Mouse (Mus musculus) liver, embryonic 12.5 days (tissue): ENCODE measurements at regions not wholly inside any gene's neighbourhood (a gene's known extent, or its start where the extent isn't known, plus 50 kb on each side); places are given as distances from the start of the nearest gene placed in this dataset.

Source experiments
- ATAC-seq: fragments of 200-750 bp; cut with Nextera tagmentation; 2 replicates; pipeline ENCODE4 v1.8.0; 2017; ENCODE audit warnings: moderate number of reproducible peaks, mild to moderate bottlenecking, moderate library complexity
- H3K27ac ChIP-seq: fragments of 300-500 bp; sonication (generic); 2 replicates; pipeline ENCODE4 v1.5.1; 2016; ENCODE audit warnings: mild to moderate bottlenecking
- H3K27me3 ChIP-seq: fragments of 300-500 bp; sonication (generic); replicated peaks from 2 replicates; pipeline ENCODE4 v1.6.1; 2016; ENCODE audit warnings: mild to moderate bottlenecking, moderate library complexity
- H3K36me3 ChIP-seq: fragments of 300-500 bp; sonication (generic); 2 replicates; pipeline ENCODE4 v1.6.1; 2016; ENCODE audit warnings: mild to moderate bottlenecking, moderate library complexity
- H3K4me1 ChIP-seq: fragments of 300-500 bp; sonication (generic); 2 replicates; pipeline ENCODE4 v1.6.1; 2016
- H3K4me2 ChIP-seq: fragments of 300-500 bp; sonication (generic); 2 replicates; pipeline ENCODE4 v1.6.1; 2016; ENCODE audit warnings: mild to moderate bottlenecking, moderate library complexity
- H3K4me3 ChIP-seq: fragments of 300-500 bp; sonication (generic); 2 replicates; pipeline ENCODE4 v1.5.1; 2016; ENCODE audit warnings: mild to moderate bottlenecking, moderate library complexity
- H3K9ac ChIP-seq: fragments of 300-500 bp; sonication (generic); 2 replicates; pipeline ENCODE4 v1.6.1; 2016; ENCODE audit warnings: mild to moderate bottlenecking, moderate library complexity
- H3K9me3 ChIP-seq: fragments of 300-500 bp; sonication (generic); replicated peaks from 2 replicates; pipeline ENCODE4 v1.6.1; 2016; ENCODE audit warnings: mild to moderate bottlenecking, moderate library complexity
- WGBS: fragments of 180-500 bp; shearing (Covaris S2); methylation state at CpG from one replicate; pipeline ENCODE4 v1.1.7; 2016; ENCODE audit not compliant: insufficient replicate concordance; 5-methylcytosine and 5-hydroxymethylcytosine counted together

GRCm38 (mm10) chr11:112988900-112989299, 206.9 kb downstream of the Sox9 start:
- no peak for ATAC-seq
- H3K36me3 ChIP-seq = no peaks in the 10 kb centered on the region
- no peak overlapping the region for H3K9ac ChIP-seq
- H3K4me1 ChIP-seq = no peaks in the 10 kb centered on the region; the same call in 1 of the 2 replicates
- H3K27me3 ChIP-seq = no peaks in the 10 kb centered on the region; the same call in 1 of the 2 replicates
- no peaks in the 10 kb centered on the region for H3K9me3 ChIP-seq
- 63% methylated on average over 1 of the region's 1 CpGs for WGBS
- H3K27ac ChIP-seq = no peak overlapping the region
- no peak overlapping the region for H3K4me2 ChIP-seq
- H3K4me3 ChIP-seq = no peak overlapping the region

- Histone ChIP-seq H3K4me3 (no peak overlapping the region), H3K4me1 (no peaks in the 10 kb centered on the region), H3K27ac (no peak overlapping the region), H3K9ac (no peak overlapping the region), H3K9me3 (no peaks in the 10 kb centered on the region), H3K36me3 (no peaks in the 10 kb centered on the region), H3K4me2 (no peak overlapping the region), H3K27me3 (no peaks in the 10 kb centered on the region; the same call in 1 of the 2 replicates)
- 61% methylated on average over 13 of the region's 13 CpGs for WGBS
- ATAC-seq = no peak; the same call in 1 of the 2 replicates
Measured at GRCm38 (mm10) chr11:112989981-112990512, 208.0 kb downstream of the Sox9 start.

- H3K4me2 ChIP-seq = no peak overlapping the region
- H3K4me1 ChIP-seq = no peaks in the 10 kb centered on the region
- H3K36me3 ChIP-seq = no peaks in the 10 kb centered on the region
- no peak for ATAC-seq
- H3K4me3 ChIP-seq = no peak overlapping the region
- no peaks in the 10 kb centered on the region; the same call in 1 of the 2 replicates for H3K27me3 ChIP-seq
- no peaks in the 10 kb centered on the region for H3K9me3 ChIP-seq
- H3K9ac ChIP-seq = no peak overlapping the region
- H3K27ac ChIP-seq = no peak overlapping the region
- 79% methylated on average over 11 of the region's 11 CpGs for WGBS
Measured at GRCm38 (mm10) chr11:112990751-112991150, 208.7 kb downstream of the Sox9 start.

- ATAC-seq = no peak
- H3K4me3 ChIP-seq = no peak overlapping the region
- H3K4me2 ChIP-seq = no peak overlapping the region
- H3K9ac ChIP-seq = no peak overlapping the region
- no peaks in the 10 kb centered on the region for H3K9me3 ChIP-seq
- H3K27me3 ChIP-seq = no peaks in the 10 kb centered on the region
- H3K36me3 ChIP-seq = no peaks in the 10 kb centered on the region
- no peak overlapping the region for H3K27ac ChIP-seq
- WGBS = 28% methylated on average over 13 of the region's 13 CpGs
- no peaks in the 10 kb centered on the region for H3K4me1 ChIP-seq
Measured at GRCm38 (mm10) chr11:112991862-112992261, 209.8 kb downstream of the Sox9 start.

GRCm38 (mm10) chr11:112998777-112999583, 217.0 kb downstream of the Sox9 start:
- no peak for ATAC-seq
- no peak overlapping the region for H3K27ac ChIP-seq
- WGBS = 44% methylated on average over 5 of the region's 5 CpGs

GRCm38 (mm10) chr11:113001071-113001470, 219.0 kb downstream of the Sox9 start:
- WGBS = 74% methylated on average over 6 of the region's 6 CpGs
- Histone ChIP-seq H3K9me3 (no peaks in the 10 kb centered on the region), H3K4me3 (no peak overlapping the region), H3K27me3 (0 out of 2 replicates have a peak, but pooled peaks cover 8% of the 10 kb centered on the region), H3K4me2 (no peak overlapping the region), H3K4me1 (no peaks in the 10 kb centered on the region), H3K9ac (no peak overlapping the region), H3K36me3 (no peaks in the 10 kb centered on the region), H3K27ac (no peak overlapping the region)
- ATAC-seq = no peak

More at GRCm38 (mm10) chr11:112998777-112999583, 217.0 kb downstream of the Sox9 start:
- no peaks in the 10 kb centered on the region for H3K9me3 ChIP-seq
- H3K36me3 ChIP-seq = no peaks in the 10 kb centered on the region
- no peak overlapping the region for H3K4me3 ChIP-seq
- no peak overlapping the region for H3K9ac ChIP-seq
- 0 out of 2 replicates have a peak, but pooled peaks cover 8% of the 10 kb centered on the region for H3K27me3 ChIP-seq
- no peak overlapping the region for H3K4me2 ChIP-seq
- H3K4me1 ChIP-seq = no peaks in the 10 kb centered on the region

- Histone ChIP-seq H3K27ac (no peak overlapping the region), H3K4me1 (no peaks in the 10 kb centered on the region), H3K27me3 (no peaks in the 10 kb centered on the region), H3K4me3 (no peak overlapping the region), H3K36me3 (no peaks in the 10 kb centered on the region), H3K4me2 (no peak overlapping the region), H3K9me3 (no peaks in the 10 kb centered on the region), H3K9ac (no peak overlapping the region)
- no peak for ATAC-seq
- 67% methylated on average over 9 of the region's 9 CpGs for WGBS
Measured at GRCm38 (mm10) chr11:113005895-113006294, 223.9 kb downstream of the Sox9 start.

- Histone ChIP-seq H3K4me1 (no peaks in the 10 kb centered on the region), H3K4me3 (no peak overlapping the region), H3K4me2 (no peak overlapping the region), H3K9ac (no peak overlapping the region), H3K27ac (no peak overlapping the region), H3K36me3 (no peaks in the 10 kb centered on the region), H3K27me3 (peaks cover 5% of the 10 kb centered on the region; the same call in 1 of the 2 replicates), H3K9me3 (no peaks in the 10 kb centered on the region)
- 41% methylated on average over 4 of the region's 4 CpGs for WGBS
- no peak for ATAC-seq
Measured at GRCm38 (mm10) chr11:113008521-113008920, 226.5 kb downstream of the Sox9 start.

- Histone ChIP-seq H3K36me3 (no peaks in the 10 kb centered on the region), H3K9me3 (no peaks in the 10 kb centered on the region), H3K9ac (no peak overlapping the region), H3K4me2 (no peak overlapping the region), H3K4me1 (no peaks in the 10 kb centered on the region), H3K27me3 (peaks cover 5% of the 10 kb centered on the region; the same call in 1 of the 2 replicates), H3K4me3 (no peak overlapping the region), H3K27ac (no peak overlapping the region)
- 68% methylated on average over 6 of the region's 6 CpGs for WGBS
- ATAC-seq = no peak
Measured at GRCm38 (mm10) chr11:113009376-113009775, 227.4 kb downstream of the Sox9 start.

- H3K9me3 ChIP-seq = no peaks in the 10 kb centered on the region
- peaks cover 1% of the 10 kb centered on the region; the same call in 1 of the 2 replicates for H3K4me1 ChIP-seq
- no peak for ATAC-seq
- 64% methylated on average over 5 of the region's 5 CpGs for WGBS
- H3K27me3 ChIP-seq = peaks cover 5% of the 10 kb centered on the region; the same call in 1 of the 2 replicates
- H3K27ac ChIP-seq = no peak overlapping the region
- H3K4me2 ChIP-seq = no peak overlapping the region
- H3K36me3 ChIP-seq = no peaks in the 10 kb centered on the region
- H3K9ac ChIP-seq = no peak overlapping the region
- H3K4me3 ChIP-seq = no peak overlapping the region
Measured at GRCm38 (mm10) chr11:113010906-113011305, 228.9 kb downstream of the Sox9 start.

- Histone ChIP-seq H3K27me3 (peaks cover 5% of the 10 kb centered on the region; the same call in 1 of the 2 replicates), H3K4me3 (no peak overlapping the region), H3K36me3 (no peaks in the 10 kb centered on the region), H3K27ac (no peak overlapping the region), H3K9ac (no peak overlapping the region), H3K9me3 (no peaks in the 10 kb centered on the region), H3K4me1 (peaks cover 3% of the 10 kb centered on the region; the same call in 1 of the 2 replicates), H3K4me2 (no peak overlapping the region)
- 62% methylated on average over 10 of the region's 10 CpGs for WGBS
- no peak for ATAC-seq
Measured at GRCm38 (mm10) chr11:113014186-113015010, 232.4 kb downstream of the Sox9 start.
